Mouse (Mus musculus): Measurements from ENCODE around the gene Kcna5. TPM values are rescaled to one million over a fixed set of nuclear protein-coding genes. Genes with fewer than 3 reads are reported as not detected.

Gene Kcna5
- total and polyA plus RNA-seq, 3 experiments: not detected

- H3K4me1 ChIP-seq (ENCODE audit: control insufficient read depth in 1 of 2, insufficient read depth in 2 of 2): no peaks in the 10 kb centered on the region
- H3K27ac ChIP-seq (ENCODE audit: insufficient read depth, low read depth): no peak overlapping the region
- in situ Hi-C loops (cut with MboI; ENCODE audit: low pct_ligation_motif_present, low pct_unique_long_range_greater_than_20kb, low sequenced_read_pairs) (no loop called here), dilution Hi-C loops (cut with MboI; ENCODE audit: extremely low pct_ligation_motif_present, extremely low pct_unique_long_range_greater_than_20kb, low sequenced_read_pairs) (no loop called here)
- H3K36me3 ChIP-seq (replicated peaks in 1 of 2; ENCODE audit: control insufficient read depth in 1 of 2, insufficient read depth in 1 of 2, low read length in 1 of 2): no peaks in the 10 kb centered on the region
- TF ChIP-seq USF1 (IDR thresholded peaks at IDR 0.05; ENCODE audit: low read depth, low read length) (no peak), PAX5 (IDR thresholded peaks at IDR 0.05; ENCODE audit: low read length) (no peak), MAZ (IDR thresholded peaks at IDR 0.05; ENCODE audit: low read depth, low read length) (no peak), TCF12 (IDR thresholded peaks at IDR 0.05; ENCODE audit: low read depth, low read length) (no peak), ETS1 (conservative IDR thresholded peaks at IDR 0.05; ENCODE audit: low read depth, low read length) (no peak), JUND (conservative IDR thresholded peaks at IDR 0.05; ENCODE audit: low read depth, low read length) (no peak), CHD2 (IDR thresholded peaks at IDR 0.05; ENCODE audit: low read length) (no peak), HCFC1 (IDR thresholded peaks at IDR 0.05; ENCODE audit: low read depth, low read length) (no peak), NRF1 (IDR thresholded peaks at IDR 0.05; ENCODE audit: low read depth, low read length) (no peak), EP300 (IDR thresholded peaks at IDR 0.05; ENCODE audit: low read length) (no peak), MEF2A (IDR thresholded peaks at IDR 0.05; ENCODE audit: borderline replicate concordance, low read depth, low read length) (no peak), E2F4 (IDR thresholded peaks at IDR 0.05; ENCODE audit: insufficient replicate concordance, low read depth, low read length) (no peak), CTCF (conservative IDR thresholded peaks at IDR 0.05 in 1 of 2, IDR thresholded peaks at IDR 0.05 in 1 of 2; ENCODE audit: low read depth in 2 of 2, low read length in 2 of 2) (no peak), ELF1 (IDR thresholded peaks at IDR 0.05; ENCODE audit: low read depth, low read length) (no peak), RCOR1 (conservative IDR thresholded peaks at IDR 0.05; ENCODE audit: low read depth, low read length) (no peak), MYC (IDR thresholded peaks at IDR 0.05; ENCODE audit: low read depth, low read length) (no peak), POLR2AphosphoS2 (IDR thresholded peaks at IDR 0.05; ENCODE audit: low read depth, low read length) (no peak)
- no peak for DNase-seq (ENCODE audit: extremely low read depth)
- peaks cover 99% of the 10 kb centered on the region for H3K27me3 ChIP-seq (replicated peaks)
- H3K9ac ChIP-seq (ENCODE audit: insufficient read depth, low read depth): no peak overlapping the region
- no peak overlapping the region for H3K4me3 ChIP-seq (replicated peaks in 1 of 3; ENCODE audit: low read depth in 2 of 3, low read length in 2 of 3, poor library complexity in 1 of 3)
- H3K9me3 ChIP-seq (replicated peaks; ENCODE audit: low read length): no peaks in the 10 kb centered on the region
- no peak overlapping the region for H3K4me2 ChIP-seq (ENCODE audit: insufficient read depth, low read depth, poor library complexity, severe bottlenecking)
- no peaks in the 10 kb centered on the region for H3K79me2 ChIP-seq (replicated peaks; ENCODE audit: control insufficient read depth, extremely low read depth, insufficient read depth, poor library complexity, severe bottlenecking)
Observed at GRCm38 (mm10) chr6:126574778-126575177, 39.6 kb upstream of the Kcna5 start.

- TF ChIP-seq MEF2A (IDR thresholded peaks at IDR 0.05; ENCODE audit: borderline replicate concordance, low read depth, low read length) (no peak), ZNF384 (IDR thresholded peaks at IDR 0.05; ENCODE audit: low read depth, low read length) (no peak), E2F4 (IDR thresholded peaks at IDR 0.05; ENCODE audit: insufficient replicate concordance, low read depth, low read length) (no peak), CTCF (conservative IDR thresholded peaks at IDR 0.05 in 1 of 2, IDR thresholded peaks at IDR 0.05 in 1 of 2; ENCODE audit: low read depth in 2 of 2, low read length in 2 of 2) (no peak), NRF1 (IDR thresholded peaks at IDR 0.05; ENCODE audit: low read depth, low read length) (no peak), MYC (IDR thresholded peaks at IDR 0.05; ENCODE audit: low read depth, low read length) (no peak), CHD1 (IDR thresholded peaks at IDR 0.05; ENCODE audit: low read depth, low read length) (no peak), KAT2A (IDR thresholded peaks at IDR 0.05; ENCODE audit: insufficient replicate concordance, low read length) (no peak), JUND (conservative IDR thresholded peaks at IDR 0.05; ENCODE audit: low read depth, low read length) (no peak), IRF4 (IDR thresholded peaks at IDR 0.05; ENCODE audit: low read depth, low read length) (no peak), USF2 (conservative IDR thresholded peaks at IDR 0.05; ENCODE audit: low read depth, low read length) (no peak), EP300 (IDR thresholded peaks at IDR 0.05; ENCODE audit: low read length) (no peak), MAZ (IDR thresholded peaks at IDR 0.05; ENCODE audit: low read depth, low read length) (no peak), ETS1 (conservative IDR thresholded peaks at IDR 0.05; ENCODE audit: low read depth, low read length) (no peak), RAD21 (IDR thresholded peaks at IDR 0.05; ENCODE audit: low read depth, low read length) (no peak), TCF12 (IDR thresholded peaks at IDR 0.05; ENCODE audit: low read depth, low read length) (no peak)
- Histone ChIP-seq H3K27me3 (replicated peaks) (peaks cover 99% of the 10 kb centered on the region), H3K36me3 (replicated peaks in 1 of 2; ENCODE audit: control insufficient read depth in 1 of 2, insufficient read depth in 1 of 2, low read length in 1 of 2) (no peaks in the 10 kb centered on the region), H3K4me2 (ENCODE audit: insufficient read depth, low read depth, poor library complexity, severe bottlenecking) (no peak overlapping the region), H3K79me2 (replicated peaks; ENCODE audit: control insufficient read depth, extremely low read depth, insufficient read depth, poor library complexity, severe bottlenecking) (no peaks in the 10 kb centered on the region), H3K4me3 (replicated peaks in 1 of 3; ENCODE audit: low read depth in 2 of 3, low read length in 2 of 3, poor library complexity in 1 of 3) (no peak overlapping the region), H3K9me3 (replicated peaks; ENCODE audit: low read length) (no peaks in the 10 kb centered on the region), H3K9ac (ENCODE audit: insufficient read depth, low read depth) (no peak overlapping the region), H3K27ac (ENCODE audit: insufficient read depth, low read depth) (no peak overlapping the region), H3K4me1 (ENCODE audit: control insufficient read depth in 1 of 2, insufficient read depth in 2 of 2) (no peaks in the 10 kb centered on the region)
- in situ Hi-C loops (cut with MboI; ENCODE audit: low pct_ligation_motif_present, low pct_unique_long_range_greater_than_20kb, low sequenced_read_pairs): no loop called here
- no peak for DNase-seq (ENCODE audit: extremely low read depth)
- dilution Hi-C loops (cut with MboI; ENCODE audit: extremely low pct_ligation_motif_present, extremely low pct_unique_long_range_greater_than_20kb, low sequenced_read_pairs): no loop called here
Observed at GRCm38 (mm10) chr6:126573021-126573420, 37.8 kb upstream of the Kcna5 start.

All from CH12.LX (cell line).